Mouse (Mus musculus): ENCODE measurements at regions not wholly inside any gene's neighbourhood (a gene's known extent, or its start where the extent isn't known, plus 50 kb on each side); places are given as distances from the start of the nearest gene placed in this dataset.

- 42% methylated on average over 2 of the region's 2 CpGs for WGBS (ENCODE audit: insufficient replicate concordance)
These were observed 280.6 kb downstream of the Fsip2 start for GRCm38 (mm10) chr2:83224018-83224417.

GRCm38 (mm10) chr2:83226198-83226597, 282.8 kb downstream of the Fsip2 start:
- no peaks in the 10 kb centered on the region for H3K27me3 ChIP-seq (ENCODE audit: control insufficient read depth, insufficient read depth, low read length)
- DNase-seq (ENCODE audit: low read depth in 3 of 3, low spot score in 3 of 3) (no peak), ATAC-seq (ENCODE audit: insufficient read depth) (no peak)
- no peak for TF ChIP-seq EP300 (IDR thresholded peaks at IDR 0.05; ENCODE audit: low read depth)
- no peak for TF ChIP-seq CTCF (IDR thresholded peaks at IDR 0.05; ENCODE audit: low read depth)
- no peaks in the 10 kb centered on the region for H3K9me3 ChIP-seq (ENCODE audit: control insufficient read depth, low read length)
- no peak overlapping the region for H3K27ac ChIP-seq
- no peaks in the 10 kb centered on the region for H3K4me1 ChIP-seq (replicated peaks; ENCODE audit: control insufficient read depth in 2 of 2, insufficient read depth in 2 of 2, low read length in 1 of 2)
- H3K36me3 ChIP-seq (replicated peaks; ENCODE audit: control insufficient read depth, insufficient read depth, low read depth): no peaks in the 10 kb centered on the region
- H3K4me2 ChIP-seq (ENCODE audit: low read depth): no peak overlapping the region
- no peak overlapping the region for H3K9ac ChIP-seq (replicated peaks)
- H3K4me3 ChIP-seq (ENCODE audit: insufficient read depth in 1 of 2, low read depth in 2 of 2, low read length in 2 of 2): no peak overlapping the region
- 57% methylated on average over 5 of the region's 5 CpGs for WGBS (ENCODE audit: insufficient replicate concordance)

More at GRCm38 (mm10) chr2:83224018-83224417, 280.6 kb downstream of the Fsip2 start:
- Histone ChIP-seq H3K27ac (no peak overlapping the region), H3K9me3 (ENCODE audit: control insufficient read depth, low read length) (no peaks in the 10 kb centered on the region), H3K27me3 (ENCODE audit: control insufficient read depth, insufficient read depth, low read length) (no peaks in the 10 kb centered on the region), H3K4me3 (ENCODE audit: insufficient read depth in 1 of 2, low read depth in 2 of 2, low read length in 2 of 2) (no peak overlapping the region), H3K4me1 (replicated peaks; ENCODE audit: control insufficient read depth in 2 of 2, insufficient read depth in 2 of 2, low read length in 1 of 2) (no peaks in the 10 kb centered on the region), H3K4me2 (ENCODE audit: low read depth) (no peak overlapping the region), H3K9ac (replicated peaks) (no peak overlapping the region), H3K36me3 (replicated peaks; ENCODE audit: control insufficient read depth, insufficient read depth, low read depth) (no peaks in the 10 kb centered on the region)
- ATAC-seq (ENCODE audit: insufficient read depth): no peak
- TF ChIP-seq CTCF (IDR thresholded peaks at IDR 0.05; ENCODE audit: low read depth) (no peak), EP300 (IDR thresholded peaks at IDR 0.05; ENCODE audit: low read depth) (no peak)
- DNase-seq (ENCODE audit: low read depth in 3 of 3, low spot score in 3 of 3): no peak

- 57% methylated on average over 6 of the region's 6 CpGs for WGBS (ENCODE audit: insufficient replicate concordance)
- no peak for ATAC-seq (ENCODE audit: insufficient read depth)
- TF ChIP-seq EP300 (IDR thresholded peaks at IDR 0.05; ENCODE audit: low read depth) (no peak), CTCF (IDR thresholded peaks at IDR 0.05; ENCODE audit: low read depth) (no peak)
These were observed 308.0 kb downstream of the Fsip2 start for GRCm38 (mm10) chr2:83251173-83252101.

DNA sequence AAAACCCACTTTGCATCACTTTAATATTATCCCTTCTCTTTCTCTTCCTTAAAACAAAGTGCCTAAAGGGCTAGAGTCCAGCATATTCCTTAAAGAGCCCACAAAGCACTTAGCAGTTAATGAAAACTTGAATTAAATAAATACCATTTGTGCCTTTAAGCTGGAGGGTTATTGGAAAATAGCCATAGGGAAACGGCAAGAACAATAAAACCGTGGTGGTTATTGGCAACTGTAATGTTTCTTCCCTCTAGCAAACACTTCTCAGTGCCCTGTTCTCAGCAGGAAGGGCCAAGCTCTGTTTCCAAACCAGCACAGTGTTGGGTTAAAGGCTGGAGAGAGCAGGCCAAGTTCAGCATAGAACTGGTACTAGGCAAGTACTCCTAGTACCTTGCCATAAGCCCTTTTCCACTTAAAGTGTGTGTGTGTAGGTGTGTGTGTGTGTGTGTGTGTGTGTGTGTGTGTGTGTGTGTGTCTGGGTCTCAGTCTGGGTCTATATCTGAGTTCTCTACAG, 313.4 kb downstream of the Fsip2 start:
- H3K27ac ChIP-seq: no peak overlapping the region
- H3K4me2 ChIP-seq (ENCODE audit: low read depth): no peak overlapping the region
- H3K36me3 ChIP-seq (replicated peaks; ENCODE audit: control insufficient read depth, insufficient read depth, low read depth): no peaks in the 10 kb centered on the region
- H3K4me3 ChIP-seq (ENCODE audit: insufficient read depth in 1 of 2, low read depth in 2 of 2, low read length in 2 of 2): no peak overlapping the region
- H3K9me3 ChIP-seq (ENCODE audit: control insufficient read depth, low read length): no peaks in the 10 kb centered on the region
- no peak overlapping the region for H3K9ac ChIP-seq (replicated peaks)
- TF ChIP-seq CTCF (IDR thresholded peaks at IDR 0.05; ENCODE audit: low read depth) (no peak), EP300 (IDR thresholded peaks at IDR 0.05; ENCODE audit: low read depth) (no peak)
- DNase-seq (ENCODE audit: low read depth in 3 of 3, low spot score in 3 of 3) (no peak), ATAC-seq (ENCODE audit: insufficient read depth) (no peak)
- no peaks in the 10 kb centered on the region for H3K27me3 ChIP-seq (ENCODE audit: control insufficient read depth, insufficient read depth, low read length)
- 56% methylated on average over 2 of the region's 2 CpGs for WGBS (ENCODE audit: insufficient replicate concordance)
- H3K4me1 ChIP-seq (replicated peaks; ENCODE audit: control insufficient read depth in 2 of 2, insufficient read depth in 2 of 2, low read length in 1 of 2): no peaks in the 10 kb centered on the region

More at GRCm38 (mm10) chr2:83251173-83252101, 308.0 kb downstream of the Fsip2 start:
- DNase-seq (ENCODE audit: low read depth in 3 of 3, low spot score in 3 of 3): no peak
- Histone ChIP-seq H3K4me1 (replicated peaks; ENCODE audit: control insufficient read depth in 2 of 2, insufficient read depth in 2 of 2, low read length in 1 of 2) (no peaks in the 10 kb centered on the region), H3K27ac (no peak overlapping the region), H3K36me3 (replicated peaks; ENCODE audit: control insufficient read depth, insufficient read depth, low read depth) (no peaks in the 10 kb centered on the region), H3K4me3 (ENCODE audit: insufficient read depth in 1 of 2, low read depth in 2 of 2, low read length in 2 of 2) (no peak overlapping the region), H3K9me3 (ENCODE audit: control insufficient read depth, low read length) (no peaks in the 10 kb centered on the region), H3K4me2 (ENCODE audit: low read depth) (no peak overlapping the region), H3K27me3 (ENCODE audit: control insufficient read depth, insufficient read depth, low read length) (no peaks in the 10 kb centered on the region), H3K9ac (replicated peaks) (no peak overlapping the region)

- ATAC-seq (ENCODE audit: insufficient read depth) (no peak), DNase-seq (ENCODE audit: low read depth in 3 of 3, low spot score in 3 of 3) (no peak)
- Histone ChIP-seq H3K4me3 (ENCODE audit: insufficient read depth in 1 of 2, low read depth in 2 of 2, low read length in 2 of 2) (no peak overlapping the region), H3K36me3 (replicated peaks; ENCODE audit: control insufficient read depth, insufficient read depth, low read depth) (no peaks in the 10 kb centered on the region), H3K27me3 (ENCODE audit: control insufficient read depth, insufficient read depth, low read length) (no peaks in the 10 kb centered on the region), H3K4me1 (replicated peaks; ENCODE audit: control insufficient read depth in 2 of 2, insufficient read depth in 2 of 2, low read length in 1 of 2) (no peaks in the 10 kb centered on the region), H3K27ac (no peak overlapping the region), H3K4me2 (ENCODE audit: low read depth) (no peak overlapping the region), H3K9ac (replicated peaks) (no peak overlapping the region), H3K9me3 (ENCODE audit: control insufficient read depth, low read length) (no peaks in the 10 kb centered on the region)
- WGBS (ENCODE audit: insufficient replicate concordance): 44% methylated on average over 3 of the region's 3 CpGs
- TF ChIP-seq EP300 (IDR thresholded peaks at IDR 0.05; ENCODE audit: low read depth) (no peak), CTCF (IDR thresholded peaks at IDR 0.05; ENCODE audit: low read depth) (no peak)
These were observed 315.2 kb downstream of the Fsip2 start for GRCm38 (mm10) chr2:83258613-83259012.
